Mouse (Mus musculus) adrenal gland, adult 8-10 months (tissue): Measurements from ENCODE around the gene Nop16. TPM values are rescaled to one million over a fixed set of nuclear protein-coding genes. Genes with fewer than 3 reads are reported as not detected.
"Not testable (repeated sequence)": the region's sequence is repeated elsewhere in the genome, so short reads cannot be mapped to it uniquely, and the experiment has no call there.

Source experiments
- DNase-seq: peaks from one replicate; pipeline ENCODE4 v3.0.0; 2022
- total RNA-seq, 4 experiments: library from RNA; stranded (reverse); gene quantifications; 2 replicates each; pipeline ENCODE4 v1.2.4; 2022

Nop16 gene
- 10 to 100 TPM; 45.5 to 56.7 (median 51.8) TPM for total RNA-seq

GRCm38 (mm10) chr13:54589996-54590951, at the start of gene Nop16, which contains the start of gene Higd2a:
Nop16 (minus strand) TSS chr13:54590090.
Higd2a (plus strand) TSS chr13:54590207.
- DNase-seq: peak; percentile 97

- no peak for DNase-seq
These were observed 45.1 kb upstream of the Nop16 start for GRCm38 (mm10) chr13:54635011-54635410.

- no peak for DNase-seq
These were observed 42.9 kb upstream of the Nop16 start for GRCm38 (mm10) chr13:54632731-54633277.

- no peak for DNase-seq
These were observed 39.2 kb upstream of the Nop16 start for GRCm38 (mm10) chr13:54629128-54629527.

GRCm38 (mm10) chr13:54621960-54622521, 32.2 kb upstream of the Nop16 start:
- DNase-seq: no peak

- DNase-seq: peak; percentile 93
These were observed 31.5 kb upstream of the Nop16 start, which contains the start of gene Faf2 for GRCm38 (mm10) chr13:54621155-54621932. Faf2 (plus strand) TSS chr13:54621784.

- no peak for DNase-seq
These were observed 27.1 kb upstream of the Nop16 start for GRCm38 (mm10) chr13:54616998-54617397.

GRCm38 (mm10) chr13:54616307-54616706, 26.4 kb upstream of the Nop16 start:
- no peak for DNase-seq

- not testable (repeated sequence) for DNase-seq
These were observed 23.3 kb upstream of the Nop16 start for GRCm38 (mm10) chr13:54613141-54613540.

- DNase-seq: peak; percentile 79
These were observed 21.3 kb upstream of the Nop16 start, which contains the start of gene Cltb for GRCm38 (mm10) chr13:54610972-54611754. Cltb (minus strand) TSS chr13:54611344.

GRCm38 (mm10) chr13:54610613-54610971, 20.7 kb upstream of the Nop16 start:
- DNase-seq: no peak

- DNase-seq: no peak
These were observed 19.4 kb upstream of the Nop16 start for GRCm38 (mm10) chr13:54609301-54609700.

GRCm38 (mm10) chr13:54608666-54609065, 18.8 kb upstream of the Nop16 start:
- DNase-seq: no peak

- DNase-seq: no peak
These were observed 18.1 kb upstream of the Nop16 start for GRCm38 (mm10) chr13:54608002-54608401.

GRCm38 (mm10) chr13:54607204-54607603, 17.3 kb upstream of the Nop16 start:
- no peak for DNase-seq

GRCm38 (mm10) chr13:54605426-54605825, 15.5 kb upstream of the Nop16 start:
- DNase-seq: no peak

- no peak for DNase-seq
These were observed 14.3 kb upstream of the Nop16 start for GRCm38 (mm10) chr13:54604221-54604620.

GRCm38 (mm10) chr13:54603501-54603900, 13.6 kb upstream of the Nop16 start:
- DNase-seq: no peak

GRCm38 (mm10) chr13:54602639-54603111, 12.8 kb upstream of the Nop16 start:
- no peak for DNase-seq

GRCm38 (mm10) chr13:54598622-54599143, 8.8 kb upstream of the Nop16 start:
- no peak for DNase-seq

GRCm38 (mm10) chr13:54596870-54597269, 7.0 kb upstream of the Nop16 start:
- DNase-seq: no peak
